Mouse (Mus musculus): ENCODE data around the gene Mdm2.

DNA sequence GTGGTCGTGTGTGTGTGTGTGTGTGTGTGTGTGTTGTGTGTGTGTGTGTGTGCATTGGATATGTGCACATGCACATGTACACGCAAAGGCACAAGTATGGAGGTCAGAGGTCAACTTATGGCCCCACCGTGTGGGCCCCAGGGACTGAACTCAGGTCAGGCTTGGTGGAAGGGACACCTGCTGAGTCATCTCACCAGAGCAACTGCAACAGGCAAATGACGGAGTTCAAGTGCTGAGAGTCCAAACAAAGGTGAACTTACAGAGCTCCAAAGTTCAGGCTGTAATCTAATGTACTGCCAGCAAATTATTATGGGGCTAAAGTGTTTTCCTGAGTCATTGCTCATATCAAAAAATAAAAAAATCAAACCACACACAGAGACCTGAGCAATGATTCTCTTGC lies 26.5 kb upstream of the Mdm2 start:
- TF ChIP-seq CTCF (IDR thresholded peaks at IDR 0.05; ENCODE audit: low read depth) (no peak), EP300 (optimal IDR thresholded peaks at IDR 0.05) (no peak)

All from stomach, postnatal 0 days (tissue).